Mouse (Mus musculus) MEL (cell line): ENCODE measurements around the gene Fam205a1. TPM values are rescaled to one million over a fixed set of nuclear protein-coding genes. Genes with fewer than 3 reads are reported as not detected.

Experiments used
- DNase-seq: peaks from one replicate; pipeline ENCODE4 v3.0.0; 2011; ENCODE audit warnings: low read depth, low spot score
- H3K27ac ChIP-seq: 2 replicates; pipeline ENCODE4 v1.5.1; 2012; ENCODE audit warnings: low read depth, mild to moderate bottlenecking, control low read depth, low read length, moderate library complexity; ENCODE audit not compliant: control insufficient read depth
- H3K27me3 ChIP-seq, 2 experiments: fragments of 150-350 bp in 1 of 2; sonication (generic) in 1 of 2; 2 replicates each; pipeline ENCODE4 v1.6.1; 2012; ENCODE audit warnings: low read length in 2 of 2, mild to moderate bottlenecking in 2 of 2, improper control_type of control experiment in 1 of 2, moderate library complexity in 1 of 2; ENCODE audit not compliant: insufficient read depth in 2 of 2, control insufficient read depth in 1 of 2
- H3K36me3 ChIP-seq, 2 experiments: 2 replicates each; pipeline ENCODE4 v1.6.1; 2012 to 2014; ENCODE audit warnings: low read length in 2 of 2, improper control_type of control experiment in 1 of 2, inconsistent platforms in 1 of 2, mild to moderate bottlenecking in 1 of 2; ENCODE audit not compliant: insufficient read depth in 2 of 2, control insufficient read depth in 1 of 2
- H3K4me1 ChIP-seq, 2 experiments: fragments of 150-350 bp in 1 of 2; sonication (generic) in 1 of 2; 2 replicates each; pipeline ENCODE4 v1.6.1; 2012; ENCODE audit warnings: low read length in 2 of 2, improper control_type of control experiment in 1 of 2, mild to moderate bottlenecking in 1 of 2; ENCODE audit not compliant: insufficient read depth in 2 of 2, control insufficient read depth in 1 of 2
- H3K4me3 ChIP-seq, 2 experiments: fragments of 150-350 bp in 1 of 2; sonication (generic) in 1 of 2; 2 replicates each; pipeline ENCODE4 v1.5.1; 2012; ENCODE audit warnings: low read depth in 2 of 2, low read length in 2 of 2, mild to moderate bottlenecking in 2 of 2, moderate library complexity in 2 of 2, control low read depth in 1 of 2, improper control_type of control experiment in 1 of 2; ENCODE audit not compliant: control insufficient read depth in 1 of 2, insufficient read depth in 1 of 2
- H3K79me2 ChIP-seq: 2 replicates; pipeline ENCODE4 v1.6.1; 2012; ENCODE audit warnings: mild to moderate bottlenecking, low read length, moderate library complexity; ENCODE audit not compliant: control insufficient read depth, poor library complexity, insufficient read depth
- H3K9ac ChIP-seq: 2 replicates; pipeline ENCODE4 v1.6.1; 2012; ENCODE audit warnings: low read depth, mild to moderate bottlenecking, control low read depth, low read length, moderate library complexity; ENCODE audit not compliant: control insufficient read depth, poor library complexity, severe bottlenecking
- H3K9me3 ChIP-seq: fragments of 150-350 bp; sonication (generic); replicated peaks from 2 replicates; pipeline ENCODE4 v1.6.1; 2012; ENCODE audit warnings: mild to moderate bottlenecking, low read length, improper control_type of control experiment, moderate library complexity; ENCODE audit not compliant: insufficient read depth
- BHLHE40 ChIP-seq: IDR thresholded peaks from 2 replicates; pipeline ENCODE4 v1.6.1; 2012; ENCODE audit warnings: low read depth, mild to moderate bottlenecking, inconsistent platforms, low read length, improper control_type of control experiment, borderline replicate concordance
- CHD1 ChIP-seq: IDR thresholded peaks from 2 replicates; pipeline ENCODE4 v1.6.1; 2012; ENCODE audit warnings: low read depth, mild to moderate bottlenecking, inconsistent platforms, low read length, improper control_type of control experiment
- CTCF ChIP-seq, 3 experiments: IDR thresholded peaks in 2 of 3; conservative IDR thresholded peaks in 1 of 3; 2 replicates each; pipeline ENCODE4 v1.5.1; 2011 to 2012; ENCODE audit warnings: low read length in 3 of 3, low read depth in 2 of 3, mild to moderate bottlenecking in 2 of 3, improper control_type of control experiment in 1 of 3, inconsistent platforms in 1 of 3, mixed read lengths in 1 of 3, moderate library complexity in 1 of 3; ENCODE audit not compliant: control insufficient read depth in 1 of 3, insufficient read depth in 1 of 3, poor library complexity in 1 of 3, severe bottlenecking in 1 of 3
- ELF1 ChIP-seq: IDR thresholded peaks from 2 replicates; pipeline ENCODE4 v1.6.1; 2014; ENCODE audit warnings: low read depth, mild to moderate bottlenecking, inconsistent platforms, low read length, improper control_type of control experiment, moderate library complexity
- GABPA ChIP-seq: IDR thresholded peaks from 2 replicates; pipeline ENCODE4 v1.6.1; 2012; ENCODE audit warnings: low read depth, mild to moderate bottlenecking, inconsistent platforms, low read length, improper control_type of control experiment, moderate library complexity
- GATA1 ChIP-seq: IDR thresholded peaks from 2 replicates; pipeline ENCODE4 v1.6.1; 2011; ENCODE audit warnings: low read depth, low read length, improper control_type of control experiment
- JUND ChIP-seq: IDR thresholded peaks from 2 replicates; pipeline ENCODE4 v1.6.1; 2011; ENCODE audit warnings: low read depth, mild to moderate bottlenecking, improper control_type of control experiment, low read length
- MAZ ChIP-seq: IDR thresholded peaks from 2 replicates; pipeline ENCODE4 v1.6.1; 2012; ENCODE audit warnings: low read depth, mild to moderate bottlenecking, inconsistent platforms, low read length, improper control_type of control experiment
- MEF2A ChIP-seq: IDR thresholded peaks from 2 replicates; pipeline ENCODE4 v1.6.1; 2014; ENCODE audit warnings: low read depth, mild to moderate bottlenecking, inconsistent platforms, low read length, improper control_type of control experiment; ENCODE audit not compliant: poor library complexity, insufficient replicate concordance, severe bottlenecking; ENCODE audit errors: extremely low read depth
- MYB ChIP-seq: IDR thresholded peaks from 2 replicates; pipeline ENCODE4 v1.6.1; 2011; ENCODE audit warnings: mild to moderate bottlenecking, low read depth, low read length, improper control_type of control experiment
- NELFE ChIP-seq: IDR thresholded peaks from 2 replicates; pipeline ENCODE4 v1.6.1; 2011; ENCODE audit warnings: low read depth, low read length, improper control_type of control experiment
- POLR2AphosphoS2 ChIP-seq: IDR thresholded peaks from 2 replicates; pipeline ENCODE4 v1.6.1; 2011; ENCODE audit warnings: low read length, improper control_type of control experiment
- RAD21 ChIP-seq: IDR thresholded peaks from 2 replicates; pipeline ENCODE4 v1.6.1; 2011; ENCODE audit warnings: mild to moderate bottlenecking, low read depth, low read length, improper control_type of control experiment
- SIN3A ChIP-seq: IDR thresholded peaks from 2 replicates; pipeline ENCODE4 v1.6.1; 2012; ENCODE audit warnings: low read length, improper control_type of control experiment, inconsistent platforms
- SMC3 ChIP-seq: IDR thresholded peaks from 2 replicates; pipeline ENCODE4 v1.6.1; 2011; ENCODE audit warnings: low read depth, low read length, improper control_type of control experiment
- ZC3H11A ChIP-seq: IDR thresholded peaks from 2 replicates; pipeline ENCODE4 v1.6.1; 2012; ENCODE audit warnings: low read depth, mild to moderate bottlenecking, inconsistent platforms, low read length, improper control_type of control experiment
- ZNF384 ChIP-seq: IDR thresholded peaks from 2 replicates; pipeline ENCODE4 v1.6.1; 2012; ENCODE audit warnings: low read depth, mild to moderate bottlenecking, inconsistent platforms, low read length, improper control_type of control experiment
- polyA plus RNA-seq, 2 experiments: library from polyadenylated mRNA; stranded (reverse) in 1 of 2; unstranded in 1 of 2; fragments of >175 nt in 1 of 2; fragments of >200 nt in 1 of 2; gene quantifications; 2 replicates each; pipeline versions ENCODE4 v1.2.1 to v1.2.4; 2012; ENCODE audit warnings: low replicate concordance in 2 of 2, low read depth in 1 of 2; ENCODE audit not compliant: insufficient read length in 2 of 2, insufficient read depth in 1 of 2, missing spikeins in 1 of 2
- total RNA-seq: library from RNA; depleted of rRNA; stranded (reverse); fragments of 300-350 nt; gene quantifications from 2 replicates; pipeline ENCODE4 v1.2.3, GENCODE M21; 2012

The Fam205a1 gene
- total and polyA plus RNA-seq, 3 experiments, result 0.01 TPM; not detected in 2

DNA sequence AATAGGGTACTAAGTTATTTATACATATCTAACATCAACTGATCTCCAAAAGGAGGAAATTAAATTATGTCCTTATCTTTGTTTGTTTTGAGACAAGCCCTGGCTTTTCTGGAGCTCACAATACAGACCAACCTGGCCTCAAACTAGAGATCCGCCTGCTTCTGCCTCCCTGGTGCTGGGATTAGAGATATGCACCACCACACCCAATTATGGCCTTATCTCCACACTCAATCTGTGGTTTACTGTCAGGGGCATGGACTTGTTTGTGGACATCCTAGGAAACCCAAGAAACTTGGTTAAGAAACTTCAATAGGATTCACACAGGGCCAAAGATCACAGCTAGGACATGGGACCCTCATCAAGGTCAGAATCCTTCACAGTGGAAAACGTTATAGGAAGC is 24.0 kb upstream of the Fam205a1 start:
- no peak for DNase-seq
- no peaks in the 10 kb centered on the region; a peak in 2 of 4 replicates for H3K4me1 ChIP-seq
- H3K79me2 ChIP-seq, result no peaks in the 10 kb centered on the region
- no peak overlapping the region for H3K9ac ChIP-seq
- no peaks in the 10 kb centered on the region for H3K27me3 ChIP-seq
- peaks cover 0 to 5% of the 10 kb centered on the region in 2 experiments; a peak in 2 of 4 replicates for H3K36me3 ChIP-seq
- no peaks in the 10 kb centered on the region for H3K9me3 ChIP-seq
- no peak overlapping the region for H3K27ac ChIP-seq
- H3K4me3 ChIP-seq, result no peak overlapping the region
- TF ChIP-seq JUND, result no peak
- TF ChIP-seq MYB, result no peak
- TF ChIP-seq SIN3A, result no peak
- TF ChIP-seq BHLHE40, result no peak
- TF ChIP-seq MEF2A, result no peak
- TF ChIP-seq CTCF (IDR thresholded peaks at IDR 0.05 in 2 of 3, conservative IDR thresholded peaks at IDR 0.05 in 1 of 3; ENCODE audit: control insufficient read depth in 1 of 3, insufficient read depth in 1 of 3, low read depth in 2 of 3, low read length in 3 of 3, poor library complexity in 1 of 3, severe bottlenecking in 1 of 3), result no peak
- TF ChIP-seq CHD1, result no peak
- TF ChIP-seq SMC3, result no peak
- no peak for TF ChIP-seq GABPA
- no peak for TF ChIP-seq POLR2AphosphoS2
- TF ChIP-seq RAD21, result no peak

DNA sequence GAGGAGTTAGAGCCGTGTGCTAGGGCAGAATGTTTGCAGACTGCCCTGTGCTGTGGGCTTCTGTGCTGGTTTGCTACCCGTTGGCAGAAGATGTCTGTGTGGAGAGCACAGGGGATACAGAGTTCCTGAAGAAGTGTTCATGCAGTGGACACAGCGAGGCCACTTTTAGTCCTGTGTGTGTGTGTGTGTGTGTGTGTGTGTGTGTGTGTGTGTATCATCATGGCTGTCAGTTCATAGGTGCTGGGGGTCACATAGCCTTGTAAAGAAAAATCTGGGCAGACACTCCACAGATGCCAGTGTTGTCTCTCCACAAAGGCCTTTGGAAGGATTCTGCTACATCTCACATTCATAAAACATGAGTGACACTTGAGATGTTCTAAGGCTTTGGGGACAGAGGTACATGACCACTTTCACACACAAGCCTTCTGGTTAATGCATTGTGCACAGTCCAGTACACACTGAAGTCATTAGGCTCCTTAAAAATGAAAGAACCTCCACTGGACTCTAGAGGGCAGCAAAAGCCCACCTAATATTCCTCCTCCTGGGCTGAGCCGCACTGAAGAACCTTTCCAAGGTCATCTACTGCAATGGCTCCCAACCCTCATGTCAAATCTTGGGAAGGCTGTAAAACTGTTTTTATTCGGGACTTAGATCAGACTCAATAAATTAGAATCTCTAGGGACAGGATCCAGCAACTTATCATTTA is 23.1 kb upstream of the Fam205a1 start:
- TF ChIP-seq CTCF (IDR thresholded peaks at IDR 0.05 in 2 of 3, conservative IDR thresholded peaks at IDR 0.05 in 1 of 3; ENCODE audit: control insufficient read depth in 1 of 3, insufficient read depth in 1 of 3, low read depth in 2 of 3, low read length in 3 of 3, poor library complexity in 1 of 3, severe bottlenecking in 1 of 3), result peak; percentile 40 to 70 (median 63)
- TF ChIP-seq SIN3A, result no peak
- peak; percentile 76 for TF ChIP-seq RAD21
- no peak for TF ChIP-seq NELFE
- no peak for TF ChIP-seq ELF1
- TF ChIP-seq SMC3, result peak; percentile 63
- no peak for TF ChIP-seq GATA1
- no peak for TF ChIP-seq POLR2AphosphoS2
- TF ChIP-seq MAZ, result no peak
- no peak for TF ChIP-seq ZNF384
- TF ChIP-seq ZC3H11A, result peak; percentile 62
- Histone ChIP-seq H3K4me1 (no peaks in the 10 kb centered on the region; a peak in 2 of 4 replicates), H3K9ac (no peak overlapping the region), H3K9me3 (no peaks in the 10 kb centered on the region), H3K27ac (no peak overlapping the region), H3K4me3 (no peak overlapping the region), H3K36me3 (peaks cover 0 to 5% of the 10 kb centered on the region in 2 experiments; a peak in 2 of 4 replicates), H3K27me3 (no peaks in the 10 kb centered on the region), H3K79me2 (no peaks in the 10 kb centered on the region)
- peak; percentile 74 for DNase-seq
